Mouse (Mus musculus): Measurements from ENCODE around the gene Tmem102.

GRCm38 (mm10) chr11:69774961-69775360 lies 30.5 kb downstream of the Tmem102 start:
- TF ChIP-seq CTCF (IDR thresholded peaks at IDR 0.05; ENCODE audit: low read depth) (no peak), EP300 (IDR thresholded peaks at IDR 0.05; ENCODE audit: low read depth) (no peak)
